Mouse (Mus musculus) layer of hippocampus, adult 2 months (tissue): ENCODE measurements around the gene Dip2c. TPM values are rescaled to one million over a fixed set of nuclear protein-coding genes. Genes with fewer than 3 reads are reported as not detected.

Experiments used
- DNase-seq, 2 experiments: peaks; one replicate each; pipeline ENCODE4 v3.0.0; 2022; ENCODE audit warnings: low spot score in 2 of 2
- H3K27ac ChIP-seq: fragments of 200-600 bp; 2 replicates; pipeline ENCODE4 v1.8.1; 2022
- H3K4me3 ChIP-seq: fragments of 200-600 bp; 2 replicates; pipeline ENCODE4 v1.8.1; 2022; ENCODE audit warnings: mild to moderate bottlenecking
- CTCF ChIP-seq: fragments of 200-600 bp; conservative IDR thresholded peaks from 2 replicates; pipeline ENCODE4 v1.8.1; 2022; ENCODE audit warnings: antibody characterized with exemption, mild to moderate bottlenecking, moderate library complexity
- total RNA-seq, 2 experiments: library from RNA; stranded (reverse); gene quantifications; 2 replicates each; pipeline ENCODE4 v1.2.3; 2021

The Dip2c gene
- total RNA-seq, 2 experiments from 2014 or later = 66.2 to 66.7 TPM

DNA sequence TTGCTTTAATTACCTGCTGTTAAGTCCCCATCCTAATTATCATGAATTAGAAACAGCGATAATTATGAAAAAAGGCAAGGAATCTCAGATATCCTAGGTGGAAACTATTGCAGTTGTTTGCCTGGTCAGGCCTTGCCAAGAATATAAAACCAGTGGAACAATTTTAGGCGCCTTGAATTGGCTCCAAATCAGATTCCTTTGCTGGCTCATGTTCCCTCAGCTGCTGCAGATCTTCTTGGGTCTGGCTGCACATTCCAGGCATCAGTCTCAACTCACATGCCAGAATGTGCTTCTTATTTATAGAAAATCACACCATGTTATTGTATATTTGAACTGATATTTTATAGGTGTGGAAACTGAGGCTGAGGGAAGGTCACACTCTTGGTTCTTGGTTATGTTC, 74.3 kb downstream of the Dip2c start:
- Histone ChIP-seq H3K27ac (peak overlapping the region; percentile 47), H3K4me3 (no peak overlapping the region)
- TF ChIP-seq CTCF = no peak
- peak; percentile 23 to 52 for DNase-seq

DNA sequence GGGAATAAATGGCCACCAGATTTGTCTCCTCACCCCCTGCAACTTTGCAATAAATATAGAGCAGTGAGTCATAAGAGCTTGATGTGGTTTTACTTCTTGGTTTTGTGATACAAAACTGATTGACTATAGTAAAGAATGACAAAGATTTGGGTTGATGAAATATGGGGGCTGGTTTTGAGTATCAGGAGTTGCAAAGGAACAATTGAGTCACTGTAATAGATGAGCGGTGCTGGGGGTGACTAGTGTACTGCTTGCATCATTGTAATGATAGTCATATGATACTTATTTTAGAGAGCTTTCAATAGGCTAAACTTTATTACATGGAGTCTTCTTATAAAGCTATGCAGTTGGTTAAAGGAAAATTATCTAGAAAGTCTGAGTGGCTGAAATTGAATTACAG, 77.6 kb downstream of the Dip2c start:
- no peak overlapping the region for H3K4me3 ChIP-seq
- no peak for DNase-seq
- H3K27ac ChIP-seq = no peak overlapping the region
- TF ChIP-seq CTCF = no peak

DNA sequence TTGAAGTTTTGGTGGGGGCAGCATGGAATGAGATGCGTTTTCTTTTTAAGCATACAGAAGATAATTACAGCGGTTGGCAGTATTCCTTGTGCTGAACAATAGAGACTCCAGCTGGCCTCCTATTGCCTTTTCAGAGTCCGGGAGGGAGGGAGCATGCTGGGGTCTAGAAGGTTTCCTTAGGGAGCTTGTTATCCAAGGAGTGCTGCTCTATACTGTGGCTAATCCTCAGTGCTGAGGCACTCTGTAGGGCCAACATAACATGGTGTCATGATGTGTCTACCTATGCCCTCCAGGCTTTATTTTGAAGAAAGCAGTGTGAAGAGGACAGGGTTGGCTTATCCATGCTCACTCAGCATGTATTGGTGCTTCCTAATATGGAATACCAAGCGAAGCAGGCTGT, 79.0 kb downstream of the Dip2c start:
- Histone ChIP-seq H3K27ac (no peak overlapping the region), H3K4me3 (no peak overlapping the region)
- DNase-seq = peak in 1 of 2 experiments; percentile 15
- TF ChIP-seq CTCF = no peak

DNA sequence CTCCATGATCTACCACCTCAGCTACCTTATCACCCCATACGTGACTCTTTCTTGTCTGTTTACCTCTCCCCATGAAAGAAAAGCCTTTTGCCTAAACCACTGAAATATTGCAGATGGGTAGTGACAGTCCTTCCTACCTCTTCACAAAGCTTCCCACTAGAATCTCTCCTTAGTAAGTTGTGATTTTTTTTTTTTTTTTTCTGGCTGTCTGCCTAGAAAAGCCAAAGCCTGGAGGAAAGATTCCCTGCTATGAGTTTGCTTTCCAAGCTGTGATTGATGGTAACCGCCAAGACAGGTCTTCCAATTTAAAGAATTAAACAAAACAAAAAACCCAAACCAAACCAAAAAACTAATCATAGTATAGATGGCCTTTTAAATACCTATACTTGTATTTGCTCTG, 85.1 kb downstream of the Dip2c start:
- H3K4me3 ChIP-seq = no peak overlapping the region
- H3K27ac ChIP-seq = no peak overlapping the region
- no peak for TF ChIP-seq CTCF
- no peak for DNase-seq

DNA sequence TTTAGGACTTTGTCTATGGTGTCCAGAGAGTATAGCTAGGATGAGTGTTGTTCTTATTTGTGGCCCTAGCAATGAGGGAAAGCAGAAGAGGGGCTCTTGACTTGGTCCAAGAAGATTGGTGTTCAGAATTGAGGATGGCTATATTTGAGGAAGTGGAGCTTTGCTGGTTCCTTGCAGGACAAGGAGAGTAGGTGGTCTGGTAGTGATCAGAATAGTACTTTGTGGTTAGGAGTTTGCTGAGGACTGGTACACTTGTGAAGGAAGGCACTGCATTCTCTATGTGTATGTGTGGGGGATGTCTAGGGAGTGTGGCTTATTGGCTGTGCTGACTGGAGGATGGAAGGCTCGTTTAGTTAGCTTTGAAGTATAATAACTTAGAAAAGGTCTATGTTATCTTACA, 95.1 kb downstream of the Dip2c start:
- DNase-seq = no peak
- no peak overlapping the region for H3K27ac ChIP-seq
- TF ChIP-seq CTCF = no peak
- H3K4me3 ChIP-seq = no peak overlapping the region

DNA sequence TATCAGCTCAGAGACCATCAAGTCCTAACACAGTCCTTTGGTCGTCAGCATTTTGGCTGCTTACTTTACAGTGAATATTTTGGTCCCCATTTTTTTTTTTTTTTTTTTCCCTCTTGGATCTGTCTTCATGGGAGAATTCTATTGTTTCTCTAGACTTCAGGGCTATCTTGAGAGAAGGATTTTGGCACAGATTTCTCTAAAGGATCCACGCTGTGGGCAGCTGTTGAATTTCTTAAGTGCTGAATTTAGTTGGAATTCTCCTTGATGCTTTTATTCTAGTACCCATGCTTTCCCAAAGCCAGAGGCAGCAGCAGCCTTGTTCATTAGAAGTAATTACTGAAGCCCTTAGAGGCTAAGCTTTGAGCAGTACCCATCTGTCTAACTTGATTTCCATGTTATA, 100.8 kb downstream of the Dip2c start:
- TF ChIP-seq CTCF = no peak
- Histone ChIP-seq H3K4me3 (no peak overlapping the region), H3K27ac (peak overlapping the region; percentile 21; the same call in 1 of the 2 replicates)
- no peak for DNase-seq

DNA sequence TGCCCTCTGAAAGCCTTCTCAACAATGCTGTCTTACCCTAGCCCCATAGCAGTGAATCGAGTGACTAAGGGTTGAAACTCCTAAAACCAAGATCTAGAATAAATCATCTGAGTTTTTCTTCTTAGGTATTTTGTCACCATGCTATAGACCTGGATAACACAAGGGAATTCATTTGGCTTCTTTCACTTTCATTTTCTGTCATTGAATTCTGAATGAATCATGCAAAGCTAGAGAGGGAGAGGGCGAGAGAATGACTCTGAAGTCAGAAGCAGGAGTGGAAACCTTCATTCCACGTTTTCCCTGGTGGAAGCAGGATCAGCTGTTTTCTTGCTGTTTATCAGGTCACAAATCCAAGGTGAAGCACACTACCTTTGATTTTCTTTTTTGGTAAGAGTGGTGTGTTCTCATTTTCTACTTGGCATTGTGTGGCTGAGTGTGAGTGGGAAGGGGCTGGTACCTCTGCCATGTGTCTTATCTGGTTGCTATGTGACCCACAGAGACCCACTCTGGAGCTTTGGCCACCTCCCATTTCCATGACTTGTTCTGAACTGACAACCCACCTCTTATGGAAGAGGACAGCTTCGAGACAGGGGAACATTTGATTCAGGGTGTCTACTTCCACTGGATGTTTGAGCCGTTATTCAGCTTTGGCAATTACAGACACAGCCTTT, 104.5 kb downstream of the Dip2c start:
- Histone ChIP-seq H3K4me3 (no peak overlapping the region), H3K27ac (no peak overlapping the region)
- TF ChIP-seq CTCF = no peak
- no peak for DNase-seq

DNA sequence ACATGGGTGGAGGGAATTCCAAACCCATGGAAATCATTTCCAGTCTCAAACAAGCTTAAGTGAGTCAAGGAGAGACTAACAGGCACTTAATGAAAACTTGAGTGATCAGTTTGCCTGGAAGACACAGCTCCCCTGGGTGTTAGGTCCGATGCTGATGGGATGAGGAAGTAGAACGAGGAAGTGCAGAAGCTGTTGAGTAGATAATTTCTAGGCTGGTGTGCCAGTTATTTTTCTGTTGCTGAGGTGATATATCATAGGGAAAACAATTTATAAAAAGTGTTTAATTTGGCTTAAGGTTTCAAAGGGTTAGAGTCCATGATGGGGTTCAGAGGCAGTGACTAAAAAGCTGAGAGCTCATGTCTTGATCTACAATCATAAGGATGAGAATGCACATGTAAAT, 111.7 kb downstream of the Dip2c start:
- no peak for TF ChIP-seq CTCF
- Histone ChIP-seq H3K27ac (no peak overlapping the region), H3K4me3 (no peak overlapping the region)
- DNase-seq = no peak

DNA sequence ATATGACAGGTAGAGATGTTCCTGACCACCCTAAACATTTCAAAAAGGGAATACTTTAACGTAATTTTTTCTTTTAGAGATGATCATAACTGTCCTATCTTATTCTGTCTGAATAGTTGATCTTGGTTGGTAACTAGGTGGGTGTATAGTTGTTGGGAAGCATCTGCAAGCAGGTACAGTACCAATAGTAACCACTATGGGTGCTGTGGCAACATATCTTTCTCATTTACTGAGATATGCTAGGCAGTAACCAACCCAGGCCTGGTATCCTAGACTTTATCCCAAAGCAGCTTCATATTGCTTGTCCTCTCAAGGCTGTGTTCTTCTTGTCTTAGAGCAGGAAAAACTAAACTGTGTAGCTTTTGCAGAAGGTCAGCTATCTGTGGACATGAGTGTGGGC, 113.0 kb downstream of the Dip2c start:
- Histone ChIP-seq H3K27ac (no peak overlapping the region), H3K4me3 (no peak overlapping the region)
- DNase-seq = no peak
- TF ChIP-seq CTCF = peak; percentile 63

DNA sequence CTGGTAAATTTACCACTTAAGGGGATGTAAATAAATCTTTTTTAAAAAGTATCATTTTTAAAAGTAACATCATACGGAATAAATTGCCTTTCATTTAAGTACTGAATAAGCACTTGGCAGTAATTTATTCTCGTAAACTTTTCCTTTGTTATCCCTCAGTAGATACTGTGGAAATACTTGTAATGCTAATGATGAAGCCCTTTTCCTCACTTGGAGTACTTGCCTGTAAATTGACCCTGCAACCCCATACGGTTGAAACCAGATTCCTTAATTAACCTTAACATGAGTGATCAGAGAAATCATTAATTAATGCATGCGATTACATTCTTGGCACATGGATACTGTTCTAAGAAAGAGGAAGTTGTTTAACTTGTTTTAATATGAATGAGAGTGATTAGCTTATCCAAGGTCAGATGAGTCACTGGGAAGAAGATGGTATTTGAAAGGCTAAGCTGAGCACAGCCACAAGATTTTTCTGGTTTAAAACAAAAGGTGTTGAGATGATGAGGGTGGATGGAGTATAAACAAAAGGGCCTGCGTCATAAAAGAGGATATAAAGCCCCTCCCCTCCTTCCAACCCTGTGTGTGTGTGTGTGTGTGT, 114.0 kb downstream of the Dip2c start:
- H3K27ac ChIP-seq = no peak overlapping the region
- no peak for DNase-seq
- no peak for TF ChIP-seq CTCF
- H3K4me3 ChIP-seq = no peak overlapping the region

DNA sequence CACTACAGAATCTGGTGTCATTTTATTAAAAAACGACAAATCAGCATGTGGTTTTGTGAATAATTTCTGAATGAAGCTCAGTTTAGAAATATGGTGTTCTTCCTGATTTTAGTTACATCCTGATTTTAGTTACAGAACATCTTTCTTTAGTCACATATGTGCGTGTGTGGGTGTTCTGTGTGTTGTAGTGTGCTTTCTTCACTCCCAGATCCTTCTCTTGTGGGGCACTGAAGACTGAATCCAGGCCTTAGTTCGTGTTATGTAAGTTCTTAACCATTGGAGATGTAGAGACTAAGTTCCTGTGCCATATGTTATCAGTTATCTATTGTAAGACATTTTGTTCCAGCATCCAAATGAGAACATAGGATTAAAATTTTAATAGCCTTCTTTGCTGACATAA, 117.1 kb downstream of the Dip2c start:
- DNase-seq = no peak
- no peak overlapping the region for H3K4me3 ChIP-seq
- no peak for TF ChIP-seq CTCF
- no peak overlapping the region for H3K27ac ChIP-seq

DNA sequence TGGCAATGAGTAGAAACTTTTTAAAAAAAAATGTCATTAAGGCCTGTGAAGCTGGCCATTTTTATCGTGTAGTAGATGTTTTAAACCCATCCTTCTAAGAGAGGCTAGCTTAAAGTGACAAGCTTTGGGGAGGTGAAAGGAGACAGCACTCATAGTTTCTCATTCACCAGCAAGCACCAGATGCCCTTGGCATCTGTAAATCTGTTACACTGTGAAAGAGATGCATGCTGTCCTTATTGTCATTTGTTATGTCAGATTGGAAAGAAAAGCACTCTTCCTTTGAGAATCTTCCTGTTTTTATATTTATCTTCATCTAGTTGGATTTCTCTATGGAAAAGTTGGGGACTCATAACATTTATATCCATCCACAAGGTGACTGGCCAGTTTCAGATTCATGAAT, 119.0 kb downstream of the Dip2c start:
- TF ChIP-seq CTCF = no peak
- Histone ChIP-seq H3K4me3 (no peak overlapping the region), H3K27ac (peak overlapping the region; percentile 49; the same call in 1 of the 2 replicates)
- DNase-seq = peak in 1 of 2 experiments; percentile 47

DNA sequence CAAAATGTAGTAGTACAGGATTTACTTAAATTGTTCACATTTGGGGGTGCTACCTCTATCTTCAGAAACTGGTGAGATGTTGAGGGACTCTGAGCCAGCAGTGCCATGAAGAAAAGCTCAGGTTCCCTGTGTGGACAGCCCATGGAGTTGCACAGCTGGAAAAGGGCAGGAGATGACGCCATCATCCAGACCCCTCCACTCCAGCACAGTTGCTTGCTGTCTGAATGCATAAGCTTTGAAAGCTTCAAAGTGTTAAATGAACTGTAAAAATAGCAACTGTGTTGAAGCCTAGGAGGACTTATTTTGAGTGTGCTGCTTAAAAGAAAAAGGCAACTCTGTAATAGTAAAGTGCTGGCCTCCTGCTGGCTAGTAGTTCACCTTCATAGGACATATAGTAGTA, 122.5 kb downstream of the Dip2c start:
- Histone ChIP-seq H3K4me3 (no peak overlapping the region), H3K27ac (no peak overlapping the region)
- DNase-seq = no peak
- TF ChIP-seq CTCF = no peak

DNA sequence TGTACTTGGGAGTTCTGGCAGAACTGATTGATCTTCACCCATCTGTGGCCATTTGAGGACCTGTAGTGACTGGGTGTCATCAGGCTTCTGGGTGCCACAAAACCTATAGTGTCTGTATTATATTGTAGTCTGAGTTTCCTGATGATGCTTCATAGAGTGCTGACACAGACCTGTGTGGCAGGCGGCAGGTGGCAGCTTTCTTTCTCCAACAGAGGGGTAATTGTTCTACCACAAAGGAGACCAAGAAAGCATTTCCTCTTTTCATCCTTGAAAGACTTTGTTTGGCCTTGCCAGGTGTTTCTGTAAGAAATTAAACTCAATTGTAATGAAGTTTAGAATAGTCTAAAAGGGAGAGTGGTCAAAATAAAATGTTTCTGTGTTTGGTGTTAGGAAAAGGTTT, 129.1 kb downstream of the Dip2c start:
- no peak overlapping the region for H3K4me3 ChIP-seq
- no peak for DNase-seq
- no peak for TF ChIP-seq CTCF
- no peak overlapping the region for H3K27ac ChIP-seq

DNA sequence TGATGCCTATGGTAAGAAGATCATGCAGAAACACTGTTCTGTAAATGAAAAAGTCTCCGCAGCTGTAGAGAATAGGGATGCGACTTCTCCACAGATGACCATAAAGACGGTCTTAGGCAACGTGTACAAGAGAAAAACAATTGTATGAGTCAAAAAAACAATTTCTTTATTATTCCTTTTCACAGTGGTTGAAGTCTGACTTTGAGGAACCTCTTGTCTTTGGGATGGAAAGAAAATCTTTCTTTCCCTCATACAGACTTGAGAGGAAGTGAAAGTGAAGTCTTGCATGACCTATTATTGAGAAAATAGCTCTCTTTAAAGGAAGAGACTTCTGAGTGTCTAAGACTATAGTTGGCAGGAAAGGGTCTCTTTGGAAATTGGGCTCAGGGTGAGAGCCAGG, 132.7 kb downstream of the Dip2c start:
- no peak overlapping the region for H3K4me3 ChIP-seq
- TF ChIP-seq CTCF = no peak
- DNase-seq = no peak
- H3K27ac ChIP-seq = no peak overlapping the region
